Mouse (Mus musculus) thymus, postnatal 14 days (tissue): Measurements from ENCODE around the gene Rrm2.

ENCODE experiments used
- DNase-seq: peaks from one replicate; pipeline ENCODE4 v3.0.0; 2021

Rrm2 gene

GRCm38 (mm10) chr12:24705502-24706263 lies 2.4 kb upstream of the Rrm2 start:
- no peak for DNase-seq

- peak; percentile 73 for DNase-seq
These were observed 1.1 kb upstream of the Rrm2 start for GRCm38 (mm10) chr12:24706764-24707479.

DNA sequence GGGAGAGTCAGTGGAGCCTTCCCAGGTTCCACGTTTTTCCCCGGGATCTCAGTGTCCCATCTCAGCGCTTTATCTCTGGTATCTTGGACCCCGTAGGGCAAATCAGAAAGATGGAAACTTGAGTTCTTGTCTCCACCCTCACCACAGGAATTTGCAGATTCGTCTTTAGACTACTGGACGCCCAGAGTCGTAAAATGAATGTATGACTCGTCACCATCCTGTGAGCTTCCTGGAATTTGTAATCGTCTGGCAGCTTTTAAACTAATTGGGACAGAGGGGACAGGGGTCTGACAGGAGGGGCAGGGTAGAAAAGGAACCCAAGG lies 600 bp upstream of the Rrm2 start:
- no peak for DNase-seq

DNA sequence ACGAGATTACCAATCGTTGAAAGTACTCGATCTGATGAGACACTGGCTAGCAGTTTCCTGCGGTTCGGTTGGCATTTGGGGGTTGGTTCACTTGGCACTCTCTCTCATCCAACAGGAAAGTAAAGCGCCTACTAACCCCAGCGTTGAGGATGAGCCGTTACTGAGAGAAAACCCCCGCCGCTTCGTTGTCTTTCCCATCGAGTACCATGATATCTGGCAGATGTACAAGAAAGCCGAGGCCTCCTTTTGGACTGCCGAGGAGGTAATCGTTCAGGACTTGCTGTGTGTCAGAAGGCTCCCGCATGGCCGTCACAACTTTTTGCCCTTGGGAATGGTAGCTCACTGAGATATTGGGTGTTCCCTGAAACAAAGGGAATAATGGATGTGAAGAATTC lies 780 bp downstream of the Rrm2 start:
- no peak for DNase-seq

DNA sequence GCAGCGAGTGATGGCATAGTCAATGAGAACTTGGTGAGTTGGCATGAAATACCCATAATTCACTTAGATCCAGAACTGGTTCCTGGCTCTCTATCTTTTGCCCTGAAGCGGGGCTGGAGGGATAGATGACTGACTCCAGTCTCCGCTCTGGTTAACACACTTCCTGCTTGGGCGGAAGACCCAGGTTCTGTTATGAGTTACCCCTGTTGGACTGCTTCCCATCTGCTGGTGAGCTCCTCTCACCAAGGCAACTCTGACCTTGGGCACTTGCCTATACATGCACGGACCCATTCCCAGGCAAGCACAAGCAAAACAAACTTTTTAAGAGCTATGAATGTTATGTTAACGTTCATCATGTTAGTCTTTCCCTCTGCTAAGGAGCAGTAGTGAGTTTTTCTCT lies 1.4 kb downstream of the Rrm2 start:
- peak; percentile 47 for DNase-seq

DNA sequence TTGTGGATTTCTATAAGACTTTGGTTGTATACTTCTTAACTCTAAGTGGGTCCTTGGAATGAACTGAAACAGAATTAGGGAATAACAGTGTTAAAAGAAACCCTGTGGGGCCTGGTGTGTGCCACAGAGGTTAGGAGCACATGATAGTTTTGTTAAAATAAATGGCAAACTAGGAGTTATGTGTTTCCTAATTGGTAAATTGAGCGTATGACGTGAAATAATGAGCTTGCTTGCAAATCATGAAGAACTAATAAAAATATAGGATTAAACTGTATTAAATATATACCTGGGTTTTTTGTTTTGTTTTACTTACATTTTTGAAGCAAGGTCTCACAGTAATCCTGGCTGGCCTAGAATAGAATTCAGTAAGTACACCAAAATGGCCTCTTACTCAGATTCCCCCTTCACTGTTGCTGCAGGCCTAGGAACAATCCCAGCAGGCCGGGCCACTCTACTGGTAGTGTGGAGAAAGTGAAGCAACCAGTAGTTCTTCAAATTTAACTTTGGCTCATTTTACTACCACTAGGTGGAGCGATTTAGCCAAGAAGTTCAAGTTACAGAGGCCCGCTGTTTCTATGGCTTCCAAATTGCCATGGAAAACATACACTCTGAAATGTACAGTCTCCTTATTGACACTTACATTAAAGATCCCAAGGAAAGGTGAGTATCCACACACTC lies 1.9 kb downstream of the Rrm2 start:
- DNase-seq, result peak; percentile 52

DNA sequence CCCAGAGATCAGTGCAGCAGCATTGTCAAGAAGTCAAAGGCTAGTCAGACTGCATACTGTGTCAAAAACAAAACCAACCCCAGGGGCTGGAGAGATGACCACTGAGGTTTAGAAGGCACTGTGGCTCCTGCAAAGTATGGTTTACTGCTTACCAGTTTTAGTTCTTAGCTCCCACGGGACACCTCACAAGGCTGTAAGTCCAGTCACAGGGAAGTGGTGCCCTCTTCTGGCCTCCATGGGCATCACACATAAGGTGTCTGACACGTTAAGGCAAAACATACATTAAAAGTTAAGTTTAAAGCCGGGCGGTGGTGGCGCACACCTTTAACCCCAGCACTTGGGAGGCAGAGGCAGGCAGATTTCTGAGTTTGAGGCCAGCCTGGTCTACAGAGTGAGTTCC lies 2.6 kb downstream of the Rrm2 start:
- peak; percentile 49 for DNase-seq

DNA sequence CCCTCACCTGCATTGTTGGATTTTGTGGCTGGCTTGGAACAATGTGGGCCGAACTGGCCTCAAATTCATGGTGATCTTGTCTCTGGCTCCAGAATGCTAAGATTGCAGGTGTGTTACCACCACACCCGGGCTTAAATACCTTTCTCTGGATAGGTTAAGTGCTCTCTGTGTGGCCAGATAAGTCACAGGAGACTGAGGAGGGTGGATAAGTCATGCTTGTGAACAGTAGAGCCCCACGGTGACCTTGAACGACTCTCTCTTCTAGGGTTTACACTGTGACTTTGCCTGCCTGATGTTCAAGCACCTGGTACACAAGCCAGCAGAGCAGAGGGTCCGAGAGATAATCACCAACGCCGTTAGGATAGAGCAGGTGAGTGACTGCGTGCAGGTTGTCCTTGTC lies 4.4 kb downstream of the Rrm2 start:
- no peak for DNase-seq

DNA sequence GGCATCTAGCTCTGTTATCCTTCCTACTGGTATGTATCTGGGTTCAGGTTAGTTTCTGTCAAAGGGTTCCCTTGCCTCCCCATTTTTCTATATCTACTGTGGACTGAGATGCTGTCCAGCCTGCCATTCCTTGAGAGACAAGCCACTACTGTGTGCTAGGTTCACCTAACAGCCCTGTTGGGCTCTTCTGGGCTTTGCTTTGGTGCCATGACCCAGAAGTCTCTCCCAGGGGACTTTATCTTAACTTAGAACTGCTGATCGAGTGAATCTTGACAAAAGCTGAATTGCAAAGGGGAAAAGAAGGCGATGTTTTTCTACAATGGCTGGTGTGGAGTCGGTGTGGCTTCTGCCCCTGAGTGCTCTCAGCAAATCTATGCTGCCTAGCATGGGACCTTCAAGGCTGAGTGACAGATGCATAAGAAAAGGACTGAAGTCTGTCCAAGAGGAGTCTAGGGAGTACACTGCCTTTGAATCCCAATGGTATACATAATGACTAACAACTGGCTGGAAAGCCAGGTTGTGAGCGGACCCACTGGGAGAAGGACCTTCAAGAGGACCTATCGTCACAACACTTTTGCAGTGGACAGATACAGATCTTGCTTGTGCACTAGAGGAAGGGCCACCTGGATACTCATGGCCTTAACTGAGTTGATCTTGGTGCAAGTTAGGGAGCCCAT lies 6.7 kb downstream of the Rrm2 start:
- DNase-seq, result no peak

GRCm38 (mm10) chr12:24715268-24715896 lies 7.3 kb downstream of the Rrm2 start:
- no peak for DNase-seq

DNA sequence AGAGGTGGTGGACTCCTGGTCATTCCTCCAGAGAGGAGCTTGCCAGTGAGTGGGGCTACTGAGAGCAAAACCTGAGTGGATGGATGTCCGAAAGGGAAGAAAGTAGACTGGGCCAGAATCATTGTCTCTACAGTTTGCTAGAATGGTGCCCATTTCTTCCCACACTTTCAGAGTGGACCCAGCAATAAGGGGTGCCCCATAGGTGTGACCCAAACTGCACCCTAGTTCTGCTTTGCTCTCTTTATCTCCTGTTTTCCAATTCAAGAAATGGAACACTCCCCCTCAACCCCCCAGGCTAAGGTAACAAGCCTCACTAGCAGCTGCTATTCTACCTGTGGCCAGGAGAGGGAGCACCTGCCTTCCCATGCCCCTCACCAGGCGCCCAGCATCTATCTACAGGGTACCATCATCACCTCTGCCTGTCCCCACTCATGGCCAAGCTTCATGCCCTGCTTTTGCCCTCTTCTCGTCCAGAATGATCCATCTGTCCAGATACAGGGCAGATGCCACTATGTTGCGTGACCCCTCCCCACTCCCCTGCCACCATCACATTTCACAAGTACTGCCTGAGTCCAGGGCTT lies 8.8 kb downstream of the Rrm2 start:
- peak; percentile 53 for DNase-seq

GRCm38 (mm10) chr12:24723434-24723833 lies 15.4 kb downstream of the Rrm2 start:
- no peak for DNase-seq

GRCm38 (mm10) chr12:24723859-24724258 lies 15.8 kb downstream of the Rrm2 start:
- DNase-seq, result no peak

- no peak for DNase-seq
These were observed 16.3 kb downstream of the Rrm2 start for GRCm38 (mm10) chr12:24724369-24724768.

- DNase-seq, result no peak
These were observed 26.9 kb downstream of the Rrm2 start for GRCm38 (mm10) chr12:24734828-24735394.

DNA sequence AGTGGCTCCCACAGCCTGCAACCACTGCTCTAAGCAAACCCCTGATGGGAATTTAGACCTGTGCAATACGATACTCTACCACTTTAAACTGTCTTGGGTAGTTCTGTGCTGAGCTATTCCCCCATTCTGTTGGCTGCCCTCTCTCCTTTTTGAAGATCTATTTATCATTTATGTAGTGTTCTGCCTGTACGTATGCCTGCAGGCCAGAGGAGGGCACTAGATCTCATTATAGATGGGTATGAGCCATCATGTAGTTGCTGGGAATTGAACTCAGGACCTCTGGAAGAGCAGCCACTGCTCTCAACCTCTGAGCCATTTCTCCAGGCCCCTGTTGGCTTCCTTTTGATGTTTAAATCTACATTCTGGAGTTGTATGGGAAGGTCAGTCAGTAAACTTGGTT lies 28.9 kb downstream of the Rrm2 start:
- DNase-seq, result no peak

DNA sequence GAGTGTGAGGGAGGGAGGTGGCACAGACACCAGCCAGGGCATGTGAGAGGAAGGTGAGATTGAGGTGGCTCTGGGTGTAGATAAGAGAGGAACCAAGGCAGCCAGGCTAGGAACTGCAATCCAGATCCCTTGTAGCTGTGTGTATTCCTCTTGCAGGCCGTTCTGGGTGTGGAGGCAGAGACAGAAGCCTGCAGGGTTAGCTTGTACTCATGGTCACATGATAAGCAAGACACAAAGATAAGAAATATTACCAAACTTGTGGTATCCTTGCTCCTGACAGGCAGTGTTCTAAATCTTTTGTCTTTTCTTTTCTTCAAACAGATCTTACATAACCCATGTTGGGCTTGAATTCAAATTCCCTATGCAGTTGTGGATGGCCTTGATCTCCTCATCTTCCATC lies 31.9 kb downstream of the Rrm2 start:
- no peak for DNase-seq

DNA sequence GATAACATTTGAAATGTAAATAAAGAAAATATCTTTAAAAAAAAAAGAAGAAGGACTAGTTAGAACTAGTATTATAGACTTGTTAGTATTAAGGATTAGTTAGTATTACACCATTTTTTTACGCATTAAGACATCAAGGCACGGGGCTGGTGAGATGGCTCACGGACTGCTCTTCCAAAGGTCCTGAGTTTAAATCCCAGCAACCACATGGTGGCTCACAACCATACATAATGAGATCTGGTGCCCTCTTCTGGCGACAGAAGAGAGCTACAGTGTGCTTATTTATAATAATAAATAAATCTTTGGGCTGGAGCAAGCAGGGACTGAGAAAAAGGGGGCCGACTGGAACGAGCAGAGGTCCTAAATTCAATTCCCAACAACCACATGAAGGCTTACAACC lies 33.5 kb downstream of the Rrm2 start:
- peak; percentile 29 for DNase-seq

DNA sequence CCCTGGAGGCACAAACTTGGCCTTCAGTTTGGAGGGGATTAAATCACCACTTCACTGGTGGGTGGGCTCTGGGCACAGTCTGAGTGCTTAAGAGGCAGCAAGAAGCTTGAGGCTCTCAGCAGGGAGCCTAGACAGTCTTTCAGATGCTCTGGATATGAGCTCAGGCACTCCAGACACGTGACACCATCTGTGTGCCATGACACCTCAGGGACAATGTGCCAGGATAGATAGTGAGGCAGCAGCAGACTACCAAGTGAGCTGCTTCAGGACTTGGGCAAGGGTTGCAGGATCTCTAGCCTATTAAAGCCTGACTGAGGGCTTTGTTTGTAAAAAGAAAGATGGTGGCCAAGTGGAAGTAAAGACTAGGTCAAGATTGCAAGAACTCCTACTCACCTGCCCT lies 36.3 kb downstream of the Rrm2 start:
- no peak for DNase-seq

DNA sequence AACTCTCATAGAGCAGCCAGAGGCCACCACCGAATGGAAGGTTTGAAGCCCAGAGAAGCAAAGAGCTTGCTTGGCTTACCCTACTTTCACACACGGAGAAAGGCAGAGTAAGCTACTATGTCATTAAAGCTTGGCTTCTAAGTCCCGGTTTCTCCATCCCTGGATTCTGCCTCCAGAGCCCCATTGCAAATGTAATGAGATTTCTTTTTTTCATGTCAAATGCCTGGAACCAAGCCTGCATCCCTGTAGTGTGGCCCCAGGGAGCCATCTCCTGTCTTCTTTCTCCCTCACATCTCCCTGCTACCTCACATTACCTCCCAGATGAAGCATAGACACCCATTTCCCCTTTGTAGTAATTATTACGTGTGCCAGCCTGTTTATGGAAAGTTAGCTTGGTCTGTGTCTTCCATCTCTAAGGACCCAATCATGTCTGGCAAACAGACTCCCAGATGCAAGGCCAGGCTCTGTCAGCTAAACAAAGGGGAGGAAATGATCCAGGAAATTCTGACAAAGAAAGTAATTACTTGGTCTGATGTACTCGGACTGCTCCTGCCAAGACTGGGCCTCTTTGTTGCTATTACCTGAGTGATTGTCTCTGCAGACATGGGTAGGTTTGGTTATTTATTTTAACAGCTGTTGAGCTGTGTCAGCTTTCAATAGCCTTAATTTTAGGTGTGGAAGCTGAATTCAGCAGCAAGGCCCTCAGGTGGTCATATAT lies 38.7 kb downstream of the Rrm2 start:
- no peak for DNase-seq

DNA sequence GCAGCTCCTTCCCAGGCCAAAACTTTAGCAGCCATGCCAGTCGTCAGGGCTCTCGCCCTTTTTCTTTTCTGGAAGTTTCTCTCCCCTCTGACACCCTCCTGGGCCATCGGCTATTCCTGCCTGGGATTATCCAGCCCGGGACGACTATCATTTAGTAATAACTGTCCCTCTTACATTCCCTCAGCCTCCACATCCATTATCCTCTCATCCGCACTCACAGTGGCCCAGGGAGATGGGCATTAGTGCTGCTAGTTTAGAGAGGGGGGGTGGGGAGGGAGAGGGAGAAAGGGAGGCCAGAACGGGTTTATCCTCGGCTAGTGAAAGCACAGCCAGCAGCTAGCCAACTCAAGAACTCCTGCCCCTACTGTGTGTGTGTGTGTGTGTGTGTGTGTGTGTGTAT lies 39.3 kb downstream of the Rrm2 start:
- DNase-seq, result no peak

DNA sequence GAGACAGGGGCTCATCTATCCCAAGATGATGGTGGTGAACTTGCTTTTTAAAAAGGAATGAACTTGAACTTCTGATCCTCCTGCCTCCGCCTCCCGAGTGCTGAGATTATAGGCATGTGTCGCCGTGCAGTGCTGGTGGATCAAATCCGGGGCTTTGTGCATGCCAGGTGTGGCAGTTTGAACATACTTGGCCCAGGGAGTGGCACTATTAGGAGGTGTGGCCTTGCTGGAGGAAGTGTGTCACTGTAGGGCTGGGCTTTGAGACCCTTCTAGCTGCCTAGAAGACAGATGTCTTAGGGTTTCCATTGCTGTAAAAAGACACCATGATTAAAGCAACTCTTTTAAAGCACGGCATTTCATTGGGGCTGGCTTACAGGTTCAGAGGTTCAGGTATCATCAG lies 42.5 kb downstream of the Rrm2 start:
- no peak for DNase-seq
